Mouse (Mus musculus) kidney, postnatal 25 days (tissue): ENCODE data around the gene Ccdc85c.

Source experiments
- DNase-seq, 2 experiments: peaks; one replicate each; pipeline ENCODE4 v3.0.0; 2021; ENCODE audit warnings: mixed read lengths in 2 of 2

Gene Ccdc85c

DNA sequence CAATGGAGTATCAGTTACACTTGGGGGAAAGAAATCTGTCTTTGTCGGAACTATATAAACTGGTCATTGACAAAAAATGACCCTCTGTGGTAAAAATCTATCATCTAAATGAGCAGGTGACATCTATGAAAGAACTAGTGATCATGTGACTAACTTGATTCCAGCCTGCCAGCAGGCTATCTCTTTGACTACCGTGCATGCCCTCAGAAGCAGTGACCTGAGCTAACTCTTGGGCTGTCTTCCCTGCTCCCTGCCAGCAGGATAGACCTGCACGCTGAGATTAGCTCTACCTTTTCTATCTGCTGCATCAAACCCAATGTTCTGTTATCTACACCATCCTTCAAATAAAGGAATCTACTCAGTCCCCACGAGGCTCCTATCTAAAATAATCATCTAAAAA is 102.6 kb downstream of the Ccdc85c start:
- no peak for DNase-seq

DNA sequence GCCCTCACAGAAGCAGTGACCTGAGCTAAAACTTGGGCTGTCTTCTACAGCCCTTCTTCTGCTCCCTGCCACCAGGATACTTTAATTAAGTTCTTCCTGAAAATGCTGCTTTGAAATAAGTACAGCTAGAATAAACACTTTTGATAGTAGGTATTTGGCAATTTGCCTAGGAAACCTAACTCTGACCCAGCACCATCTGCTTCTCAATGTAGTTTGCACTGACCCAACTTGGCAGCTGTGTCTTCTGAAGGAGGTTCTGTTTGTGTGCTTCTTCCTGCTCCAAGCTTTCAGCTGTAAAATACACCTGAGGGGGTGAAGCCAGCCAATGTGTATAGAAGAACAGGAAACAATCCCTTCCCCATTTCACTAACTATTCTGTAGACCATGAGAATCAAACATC is 103.9 kb downstream of the Ccdc85c start:
- no peak for DNase-seq

DNA sequence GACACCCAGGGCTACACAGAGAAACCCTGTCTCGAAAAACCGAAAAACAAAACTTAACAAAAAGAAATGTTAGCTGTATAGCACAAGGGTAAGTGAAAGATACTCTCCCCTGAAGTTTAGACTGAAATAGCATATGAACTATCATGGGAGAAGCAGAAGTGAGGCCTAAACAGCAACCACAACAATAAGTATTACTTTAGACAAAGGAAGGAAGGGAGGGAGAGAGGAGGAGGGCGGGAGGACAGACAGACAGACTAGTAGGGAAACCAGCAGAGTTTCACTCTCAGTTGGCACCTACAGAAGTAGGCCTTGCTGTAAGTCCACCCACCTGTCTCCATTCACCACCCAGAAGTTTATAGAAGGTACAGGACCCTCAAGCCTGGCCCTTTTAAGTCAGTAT is 104.8 kb downstream of the Ccdc85c start:
- DNase-seq, result no peak

DNA sequence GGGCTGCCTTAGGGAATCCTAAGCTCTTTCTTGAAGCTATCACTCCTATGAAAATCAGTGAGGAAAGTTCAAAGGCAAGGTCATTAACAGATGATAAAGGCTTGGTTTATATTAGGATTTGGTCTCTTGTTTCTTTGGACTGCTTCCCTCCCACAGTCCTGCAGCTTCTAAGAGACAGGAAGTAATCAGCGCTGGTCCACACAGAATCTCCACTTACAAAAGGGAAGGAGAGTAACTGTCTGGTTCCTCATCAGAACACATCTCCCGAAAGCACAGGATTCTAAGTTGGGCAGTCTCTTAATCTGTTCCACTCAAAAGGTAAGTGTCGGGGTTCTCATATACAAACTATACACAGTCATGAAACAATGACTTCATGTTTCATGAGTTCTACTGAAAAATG is 106.3 kb downstream of the Ccdc85c start:
- DNase-seq, result no peak

DNA sequence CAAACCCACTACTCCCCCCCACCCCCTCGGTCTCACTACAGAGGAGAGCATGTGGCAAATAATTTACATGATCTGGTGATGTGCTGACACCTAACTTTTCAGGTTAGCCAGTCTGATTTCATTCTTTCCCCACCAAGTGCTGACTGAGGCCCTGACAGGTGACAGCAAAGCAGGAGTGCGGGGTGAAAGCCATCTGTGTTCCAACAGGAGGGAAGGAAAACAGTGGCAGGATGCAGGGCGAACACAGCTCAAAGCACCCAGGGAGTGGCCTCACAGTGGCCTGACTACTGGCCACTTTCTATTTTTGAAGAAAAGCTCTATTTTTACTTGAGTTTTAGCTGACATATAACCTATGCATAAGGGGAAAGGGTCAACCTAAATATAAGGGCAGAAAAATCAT is 111.5 kb downstream of the Ccdc85c start:
- no peak for DNase-seq

DNA sequence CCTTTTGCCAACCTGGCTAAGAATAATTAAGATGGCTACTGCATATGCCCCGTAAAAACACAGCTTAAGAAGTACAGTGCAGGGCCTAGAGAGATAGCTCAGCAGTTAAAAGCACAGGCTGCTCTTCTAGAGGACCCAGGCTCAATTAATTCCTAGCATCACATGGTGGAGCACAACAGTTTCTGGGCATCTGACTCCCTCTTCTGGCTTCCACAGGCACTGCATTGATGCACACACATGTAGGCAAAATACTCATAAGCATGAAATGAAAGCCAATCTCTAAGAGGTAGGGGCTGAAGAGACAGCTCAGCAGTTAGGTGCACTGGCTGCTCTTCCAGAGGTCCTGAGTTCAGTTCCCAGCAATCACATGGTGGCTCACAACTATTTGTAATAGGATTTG is 113.2 kb downstream of the Ccdc85c start:
- peak in 1 of 2 experiments; percentile 42 for DNase-seq

DNA sequence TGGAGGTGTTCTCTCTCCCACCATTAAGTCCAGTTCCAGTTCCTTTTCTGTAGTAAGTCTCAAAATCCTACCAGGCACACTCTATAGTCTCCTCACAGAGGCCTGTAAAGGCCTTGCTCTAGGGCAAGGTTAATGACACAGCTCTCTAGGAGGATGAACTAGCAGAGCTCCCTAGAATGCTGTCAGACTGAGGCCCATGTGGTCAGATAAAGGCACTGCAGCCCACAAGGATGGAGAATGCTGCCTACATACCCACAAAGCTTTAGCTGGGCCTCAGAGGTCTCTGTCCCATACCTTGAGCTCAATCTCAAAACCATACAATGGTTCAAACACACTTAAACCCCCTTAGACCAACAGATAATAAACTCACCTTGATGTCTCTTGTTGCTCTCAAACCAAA is 115.4 kb downstream of the Ccdc85c start:
- DNase-seq, result no peak
